Mouse (Mus musculus) adrenal gland, adult 10 weeks (tissue): ENCODE results near the gene Mid2. TPM values are rescaled to one million over a fixed set of nuclear protein-coding genes. Genes with fewer than 3 reads are reported as not detected.

Experiments
- polyA plus RNA-seq: library from polyadenylated mRNA; stranded (reverse); fragments of 350-450 nt; fragmentation: Illumina TruSeq; extraction: RNeasy Lipid Tissue Mini Kit (QIAGEN cat#74804); gene quantifications from one replicate; pipeline ENCODE4 v1.2.3, GENCODE M21; 2014; ENCODE audit warnings: low read depth, low replicate concordance

The Mid2 gene
- polyA plus RNA-seq, result 73.4 TPM

GRCm38 (mm10) chrX:140664479-140665241 is at the start of gene Mid2:
Gene Mid2 (plus strand): TSS chrX:140664599.

GRCm38 (mm10) chrX:140813312-140814006 is 149.1 kb downstream of the Mid2 start, which contains the start of gene Tex13b:
Gene Tex13b (minus strand): TSS chrX:140813433.

Other genes with a start within 250 kb of the Mid2 start
- 51.0 TPM for gene Prps1, start 208.0 kb upstream of the Mid2 start, polyA plus RNA-seq
- 97.4 TPM for gene Tsc22d3, start 63.9 kb upstream of the Mid2 start, polyA plus RNA-seq
- gene Tex13b, start 148.8 kb downstream of the Mid2 start, polyA plus RNA-seq, result not detected
- not detected for gene Vsig1, start 243.0 kb downstream of the Mid2 start, polyA plus RNA-seq